Mouse (Mus musculus): Measurements from ENCODE around the gene Zscan20.
A peak's percentile ranks its signal among the peaks of the same experiment; 100 is the strongest.

Gene Zscan20

GRCm38 (mm10) chr4:128609925-128610402 lies at the start of gene Zscan20:
Gene Zscan20, minus strand, starts transcription at chr4:128610098.
- peak; percentile 98 for DNase-seq (ENCODE audit: low read depth)

DNA sequence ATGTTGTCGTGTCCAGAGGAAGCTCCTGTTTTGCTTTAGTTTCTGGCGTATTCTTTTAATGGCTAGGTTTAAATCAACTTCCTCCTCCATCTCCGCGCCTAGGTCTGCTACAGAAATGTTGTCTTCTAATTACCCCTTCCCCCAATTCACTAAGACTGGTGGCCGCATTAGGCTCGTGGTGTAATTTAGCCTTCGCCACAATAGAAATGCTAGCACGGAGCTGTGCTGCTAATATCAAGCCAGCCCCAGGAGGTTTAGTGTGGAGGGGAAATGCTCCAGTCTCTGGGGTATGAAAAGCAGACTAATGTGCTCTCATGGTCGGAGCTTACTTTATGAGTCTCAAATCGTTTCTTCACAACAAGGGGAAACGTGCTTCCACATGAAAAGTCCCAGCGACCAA lies 45.5 kb upstream of the Zscan20 start:
- peak; percentile 18 for DNase-seq (ENCODE audit: low read depth)

GRCm38 (mm10) chr4:128654505-128655381 lies 44.8 kb upstream of the Zscan20 start, which contains the start of gene Phc2:
Gene Phc2, plus strand, starts transcription at chr4:128654702.
- peak; percentile 90 for DNase-seq (ENCODE audit: low read depth)

DNA sequence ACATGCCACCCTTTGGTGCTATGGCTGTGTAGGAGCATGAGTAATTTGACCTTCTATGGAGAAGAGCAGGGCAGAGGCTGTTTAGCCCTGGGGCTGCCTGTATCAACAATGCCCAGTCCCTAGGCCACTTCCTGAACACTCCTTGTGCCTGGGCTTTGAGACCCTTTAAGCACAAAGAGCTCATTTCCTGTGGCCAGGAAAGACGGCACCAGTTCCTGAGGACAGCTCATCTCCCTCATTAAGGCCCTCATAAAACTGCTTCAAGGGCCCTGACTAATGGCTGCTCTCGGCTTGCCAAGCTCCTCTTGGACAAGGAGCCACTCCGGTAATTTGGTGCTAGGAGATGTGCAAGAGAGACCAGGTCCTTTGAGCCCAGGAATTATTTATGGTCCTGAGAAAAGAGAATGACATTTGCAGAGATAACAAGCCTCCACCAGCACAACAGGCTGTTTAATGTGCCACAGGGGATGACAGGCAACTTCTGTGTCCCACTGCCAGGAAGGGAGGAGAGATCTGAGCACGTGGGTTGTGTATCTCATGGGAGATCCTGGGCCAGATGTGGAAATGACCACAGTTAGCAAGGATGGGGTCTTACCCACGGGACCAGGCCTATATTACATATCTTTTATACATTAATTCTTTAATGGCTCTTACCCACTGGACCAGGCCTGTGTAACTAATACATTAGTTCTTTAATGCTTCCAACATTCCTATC lies 42.8 kb upstream of the Zscan20 start:
- no peak for DNase-seq (ENCODE audit: low read depth)

- DNase-seq (ENCODE audit: low read depth): no peak
These were observed 41.6 kb upstream of the Zscan20 start for GRCm38 (mm10) chr4:128651530-128651929.

DNA sequence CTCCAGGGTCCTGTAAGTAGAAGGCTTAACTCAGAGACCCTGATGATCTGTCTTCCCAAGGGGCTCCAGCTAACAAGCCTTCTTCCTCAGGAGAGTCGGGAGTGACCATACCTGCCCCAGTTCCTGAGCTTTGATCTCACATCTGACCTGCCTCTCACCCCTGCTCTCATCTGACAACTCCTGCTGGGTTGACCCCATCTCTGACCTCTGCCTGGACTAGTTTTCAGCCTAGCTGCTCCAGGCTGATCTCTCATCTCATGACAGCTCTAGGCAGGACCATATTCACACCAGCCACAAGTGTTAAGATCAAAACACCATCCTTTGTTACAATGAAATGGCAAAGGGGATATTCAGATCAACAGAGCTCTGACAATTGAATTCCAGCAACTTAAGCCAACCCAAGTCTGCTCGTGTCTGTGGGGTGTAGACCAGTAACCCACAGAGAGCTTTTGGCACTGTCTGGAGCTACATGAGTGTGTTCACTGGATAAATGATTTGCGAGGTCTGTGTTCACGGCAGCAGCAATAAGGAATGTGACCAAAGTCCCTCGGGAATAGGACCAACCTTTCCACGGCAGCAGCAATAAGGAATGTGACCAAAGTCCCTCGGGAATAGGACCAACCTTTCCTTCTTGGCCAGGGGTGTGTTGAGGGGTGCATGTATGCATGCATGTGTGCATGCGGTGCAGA lies 38.8 kb upstream of the Zscan20 start:
- DNase-seq (ENCODE audit: low read depth): no peak

DNA sequence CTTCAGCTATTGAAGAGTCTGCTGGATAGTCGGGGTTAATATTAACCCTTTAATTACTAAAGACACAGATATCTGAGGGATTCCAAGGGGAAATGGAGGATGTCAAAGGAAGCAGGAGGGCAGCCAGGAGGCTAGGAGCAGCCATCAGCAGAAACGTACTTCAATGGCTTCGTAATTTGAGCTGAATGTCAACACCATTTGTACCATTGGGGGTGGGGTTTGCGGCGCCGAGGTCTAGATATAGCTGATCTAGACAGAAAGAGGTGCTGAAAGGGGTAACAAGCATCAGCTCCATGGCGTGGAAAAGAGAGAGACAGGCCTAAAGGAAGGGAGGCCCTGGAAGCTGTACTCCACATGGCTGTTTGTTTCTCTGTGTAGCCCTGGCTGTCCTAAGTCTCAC lies 36.9 kb upstream of the Zscan20 start:
- DNase-seq (ENCODE audit: low read depth): no peak

GRCm38 (mm10) chr4:128645896-128646295 lies 36.0 kb upstream of the Zscan20 start:
- DNase-seq (ENCODE audit: low read depth): no peak

DNA sequence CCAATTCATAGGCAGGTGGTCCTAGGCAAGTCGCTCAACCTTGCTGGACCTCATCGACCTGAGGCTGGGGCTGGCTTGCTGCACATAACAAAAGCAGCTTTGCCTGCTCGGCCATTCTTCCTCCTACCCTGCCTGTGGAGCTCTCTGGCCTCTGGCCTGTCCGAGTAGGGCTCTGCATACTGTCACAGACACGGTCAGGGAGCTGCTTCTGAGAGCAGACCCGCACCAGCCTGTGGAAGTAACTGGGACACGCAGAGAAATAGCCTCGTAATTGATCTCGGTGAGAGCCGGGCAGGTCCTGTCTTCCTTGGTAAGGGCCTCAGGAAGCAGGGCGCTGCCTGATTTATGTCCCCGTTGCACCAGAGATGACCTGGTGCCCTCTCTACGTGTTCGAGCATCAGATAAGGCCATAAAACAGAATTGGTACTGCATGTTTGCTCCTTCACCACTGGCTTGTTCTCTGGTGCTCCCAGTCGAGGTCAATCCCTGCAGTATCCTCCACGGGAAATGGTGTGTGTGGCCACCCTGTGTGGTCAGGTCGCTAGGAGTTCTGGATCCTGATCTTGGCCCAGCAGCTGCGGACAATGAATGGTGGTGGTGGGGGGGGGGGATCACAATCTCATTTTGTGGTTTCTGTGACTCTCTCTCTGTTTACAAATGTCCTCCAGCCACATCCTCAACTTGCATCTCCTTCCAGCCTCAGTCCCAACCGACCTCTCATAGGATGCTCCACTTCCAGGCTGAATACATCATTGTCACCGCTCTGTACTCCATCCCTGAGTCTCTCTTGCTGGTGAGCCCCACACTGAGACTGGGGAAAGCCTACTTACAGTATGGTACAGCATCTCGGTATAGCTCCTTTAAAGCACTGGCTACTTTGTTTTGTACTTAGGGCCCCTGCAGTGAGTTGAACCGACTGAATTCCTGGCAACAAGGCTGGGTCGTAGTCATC lies 32.1 kb upstream of the Zscan20 start:
- no peak for DNase-seq (ENCODE audit: low read depth)

DNA sequence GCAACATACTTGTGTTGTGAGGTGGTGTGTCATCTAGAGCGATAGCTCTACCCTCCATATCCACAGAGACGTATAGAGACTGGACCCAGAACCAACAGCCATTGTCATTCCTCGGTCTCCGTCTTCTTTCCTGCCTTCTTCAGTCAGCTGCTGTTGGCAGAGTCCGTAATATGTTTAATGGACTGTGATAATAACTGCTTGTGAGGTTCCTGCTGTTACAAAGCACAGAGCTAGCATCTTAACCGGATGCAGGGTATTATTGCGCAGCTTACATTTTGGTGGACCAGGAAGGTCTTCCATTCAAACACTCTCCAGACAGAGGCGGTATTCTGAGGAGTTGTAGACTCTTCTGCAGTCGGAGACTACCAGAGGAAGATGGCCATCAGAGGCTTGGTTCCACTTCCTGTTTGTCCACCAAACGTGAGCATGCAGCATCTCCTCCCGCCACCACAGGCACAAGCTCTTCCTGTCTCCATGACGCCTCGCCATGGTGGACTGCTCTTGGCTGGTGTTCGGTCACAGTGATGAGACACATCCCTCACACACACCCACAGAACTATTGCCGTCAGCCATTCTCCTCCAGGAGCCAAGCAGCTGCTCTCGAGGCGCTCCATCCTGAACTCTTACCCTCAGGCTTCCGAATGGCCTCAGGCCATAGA lies 28.5 kb upstream of the Zscan20 start:
- no peak for DNase-seq (ENCODE audit: low read depth)

DNA sequence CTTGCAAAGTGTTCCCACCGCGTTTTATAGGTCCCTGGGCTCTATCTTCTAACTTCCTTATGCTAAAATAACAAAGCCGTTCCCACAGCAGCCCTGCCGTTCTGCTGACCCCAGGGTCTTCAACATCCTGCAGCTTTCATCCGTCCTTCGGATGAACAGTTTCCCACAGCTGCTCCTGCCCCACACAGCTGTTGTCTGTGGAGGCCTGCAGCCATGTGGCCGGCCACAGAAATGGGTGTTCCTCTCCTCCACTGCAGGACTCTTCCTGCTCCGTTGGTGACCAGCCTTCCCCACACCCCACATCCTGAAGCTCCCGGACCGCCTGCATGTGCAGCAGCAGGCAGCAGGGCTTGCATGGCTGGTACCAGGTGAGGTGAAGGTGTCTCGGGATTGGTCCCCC lies 27.4 kb upstream of the Zscan20 start:
- no peak for DNase-seq (ENCODE audit: low read depth)

GRCm38 (mm10) chr4:128635894-128636585 lies 26.1 kb upstream of the Zscan20 start:
- DNase-seq (ENCODE audit: low read depth): no peak

DNA sequence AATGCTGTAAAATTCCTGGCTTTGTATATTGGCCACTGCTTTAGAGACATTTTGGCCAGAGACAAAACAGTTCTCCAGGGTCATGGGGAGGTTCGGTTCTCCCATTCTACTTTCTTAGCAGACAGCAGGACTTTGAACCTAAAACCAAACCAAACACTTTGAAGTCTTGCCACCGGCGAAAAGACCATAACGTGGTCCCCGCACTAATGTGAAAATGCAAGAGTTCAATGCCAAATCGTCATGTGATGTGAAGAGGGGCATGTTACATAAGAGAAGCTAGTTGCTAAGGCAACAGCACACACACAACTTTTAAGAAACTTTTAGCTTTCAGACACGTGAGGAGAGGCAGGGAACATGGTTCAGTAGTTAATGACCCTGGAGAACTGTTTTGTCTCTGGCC lies 25.6 kb upstream of the Zscan20 start:
- DNase-seq (ENCODE audit: low read depth): no peak

DNA sequence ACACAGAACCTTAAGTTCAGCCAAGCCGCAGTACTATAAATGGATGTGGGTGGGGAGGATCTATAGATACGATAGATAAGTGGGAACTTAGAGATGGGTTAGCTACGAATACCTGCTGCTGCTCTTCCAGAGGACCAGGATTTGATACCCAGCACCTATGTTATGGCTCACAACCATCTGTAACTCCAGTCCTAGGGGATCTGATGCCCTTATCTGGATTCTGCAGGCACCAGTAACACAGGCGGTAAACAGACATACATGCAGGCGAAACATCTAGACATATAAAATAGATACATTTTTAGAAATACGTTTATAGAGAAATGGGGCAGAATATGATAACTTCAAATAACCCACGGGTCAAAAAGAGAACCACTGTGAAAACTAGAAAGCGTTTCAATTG lies 11.2 kb upstream of the Zscan20 start:
- no peak for DNase-seq (ENCODE audit: low read depth)

DNA sequence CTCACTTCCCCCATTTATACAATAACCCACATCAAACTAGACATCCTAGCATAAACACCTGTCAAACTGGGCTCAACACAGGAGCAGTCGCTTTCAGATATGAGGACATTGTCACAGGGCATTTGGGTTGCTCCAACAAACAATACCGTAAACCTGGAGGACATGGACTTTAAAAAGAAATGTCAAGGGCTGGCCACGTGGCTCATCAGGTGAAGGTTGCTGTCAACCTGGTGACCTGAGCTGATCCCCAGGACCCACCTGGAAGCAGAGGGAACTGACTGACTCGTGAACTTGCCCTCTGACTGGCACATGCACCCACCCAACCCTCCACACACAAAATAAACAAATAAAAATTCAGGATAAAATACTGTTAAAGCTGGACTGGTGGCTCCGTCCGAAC lies 10.7 kb upstream of the Zscan20 start:
- DNase-seq (ENCODE audit: low read depth): no peak

- peak; percentile 35 for DNase-seq (ENCODE audit: low read depth)
These were observed 9.1 kb upstream of the Zscan20 start for GRCm38 (mm10) chr4:128618963-128619362.

- DNase-seq (ENCODE audit: low read depth): peak; percentile 58
These were observed 8.5 kb upstream of the Zscan20 start, which contains the start of gene Tlr12 for GRCm38 (mm10) chr4:128618246-128618911. Gene Tlr12, minus strand, starts transcription at chr4:128618619.

- peak; percentile 36 for DNase-seq (ENCODE audit: low read depth)
These were observed 7.6 kb upstream of the Zscan20 start for GRCm38 (mm10) chr4:128617363-128618120.

DNA sequence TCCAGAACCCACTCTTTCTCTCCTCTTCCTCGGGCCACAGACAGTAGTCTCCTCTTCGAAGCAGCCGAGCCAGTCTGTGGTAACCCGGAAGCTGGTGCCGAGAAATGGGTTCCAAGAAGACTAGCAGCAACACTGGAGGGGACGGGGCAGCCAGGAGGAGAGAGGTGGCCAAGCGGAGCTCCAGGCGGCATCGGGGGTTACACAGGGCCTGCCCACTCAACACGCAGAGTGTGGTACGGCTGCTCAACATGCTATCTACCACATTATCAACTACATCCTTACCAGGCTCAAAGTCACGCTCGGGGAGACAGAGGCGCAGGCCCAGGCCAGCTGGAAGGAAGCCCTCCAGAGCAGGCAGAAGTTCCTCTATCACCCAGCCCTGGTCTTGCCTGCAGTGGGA lies 5.9 kb upstream of the Zscan20 start:
- peak; percentile 25 for DNase-seq (ENCODE audit: low read depth)

Data from induced T-regulatory cell, adult 2 months (primary cell).